Mouse (Mus musculus): ENCODE measurements at regions not wholly inside any gene's neighbourhood (a gene's known extent, or its start where the extent isn't known, plus 50 kb on each side); places are given as distances from the start of the nearest gene placed in this dataset.

DNA sequence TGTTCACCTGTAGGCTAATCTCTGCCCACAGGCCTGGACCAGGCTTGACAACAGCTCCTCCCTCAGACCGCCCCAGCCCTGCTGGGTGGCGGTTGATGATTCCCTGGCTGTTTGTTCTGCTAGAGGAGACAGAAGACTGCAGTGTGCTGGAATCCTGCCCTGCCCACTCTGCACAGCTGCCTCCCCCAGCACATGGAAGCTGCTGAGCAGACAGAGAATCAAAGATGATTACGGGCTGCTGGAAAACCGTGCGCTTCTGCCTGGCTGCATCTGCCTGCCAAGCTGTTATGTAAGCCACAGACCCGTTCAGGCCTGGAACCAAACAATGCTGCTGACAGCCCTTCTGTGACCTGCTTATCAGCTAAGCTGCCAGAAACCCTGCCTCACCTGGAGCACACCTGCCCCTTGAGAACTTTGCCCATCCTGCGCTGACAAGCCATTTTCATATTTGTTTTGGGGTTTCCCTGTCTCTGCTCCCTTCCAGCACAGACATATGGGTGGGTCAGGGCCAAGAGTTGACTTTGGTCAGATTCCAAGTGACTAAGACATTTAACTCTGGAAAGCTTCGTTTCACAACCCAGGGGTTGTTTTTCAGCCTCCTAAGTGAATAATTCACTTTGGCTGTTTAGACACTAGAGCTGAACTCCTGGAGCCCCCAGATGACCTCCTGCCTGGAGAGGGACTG, 50.7 kb upstream of the Zfp648 start:
- TF ChIP-seq POLR2A (IDR thresholded peaks at IDR 0.05; ENCODE audit: borderline replicate concordance, extremely low read depth, low read depth, low read length), result no peak
- no peak for TF ChIP-seq CTCF (IDR thresholded peaks at IDR 0.05; ENCODE audit: insufficient read depth, low read length)
